Mouse (Mus musculus) adrenal gland, postnatal 0 days (tissue): ENCODE results near the gene Tmem218. TPM values are rescaled to one million over a fixed set of nuclear protein-coding genes. Genes with fewer than 3 reads are reported as not detected.

ENCODE experiments used
- polyA plus RNA-seq: library from polyadenylated mRNA; unstranded; fragments of >200 nt; fragmentation: Nextera tagmentation; extraction: Ambion mirVana; gene quantifications from 2 replicates; pipeline ENCODE4 v1.2.1, GENCODE M21; 2015

The Tmem218 gene
- polyA plus RNA-seq = 12.1 and 12.9 TPM in 2 replicates

GRCm38 (mm10) chr9:37207929-37208411 lies at the start of gene Tmem218:
Gene Tmem218 (plus strand): TSS chr9:37208223.

GRCm38 (mm10) chr9:37255149-37255888 lies 47.3 kb downstream of the Tmem218 start, which contains the start of gene Slc37a2:
Gene Slc37a2 (minus strand): TSS chr9:37255738.

Other genes with a start within 250 kb of the Tmem218 start
- 4.4 and 5.2 TPM in 2 replicates for gene Pknox2, start 60.8 kb upstream of the Tmem218 start, polyA plus RNA-seq
- 4.1 and 12.1 TPM in 2 replicates for gene Slc37a2, start 47.5 kb downstream of the Tmem218 start, polyA plus RNA-seq
- gene Ccdc15, start 140.2 kb downstream of the Tmem218 start, polyA plus RNA-seq = 2.6 and 3.5 TPM in 2 replicates
- 0.16 and 0.39 TPM in 2 replicates for gene Hepacam, start 159.1 kb downstream of the Tmem218 start, polyA plus RNA-seq
- gene Robo4, start 193.7 kb downstream of the Tmem218 start, polyA plus RNA-seq = 4.3 and 11.5 TPM in 2 replicates
- 0.07 TPM in 1 of 2 replicates, not detected in the other for gene Robo3, start 225.0 kb downstream of the Tmem218 start, polyA plus RNA-seq